Comparison of ENCODE assay signal across 8 mouse cellular contexts in genomic region chr11:75173095-75173798, GRCm38 (mm10). TPM values are rescaled to one million over a fixed set of nuclear protein-coding genes. Genes with fewer than 3 reads are reported as not detected.
DNase-seq lines count a peak whose midpoint lies in the region.

No protein-coding gene starts in this region.

- H3K9me3 ChIP-seq in megakaryocyte, embryonic 14.5 days: no peaks in the 10 kb centered on the region

- H3K4me1 ChIP-seq in megakaryocyte, embryonic 14.5 days: peaks cover 70% of the 10 kb centered on the region

- peak overlapping the region; percentile 93 for H3K4me3 ChIP-seq in megakaryocyte, embryonic 14.5 days (replicated peaks)

- H3K36me3 ChIP-seq in megakaryocyte, embryonic 14.5 days (replicated peaks; ENCODE audit: low read length): peaks cover 21% of the 10 kb centered on the region

- DNase-seq in T-cell, adult 2 months (ENCODE audit: low spot score): peak; percentile 98
- DNase-seq in cerebellum, postnatal 14 days: peak; percentile 96 to 97
- DNase-seq in gastrocnemius, adult 18-20 months (ENCODE audit: low spot score): peak; percentile 69
- peak; percentile 97 for DNase-seq in induced T-regulatory cell, adult 2 months (ENCODE audit: low read depth)
- DNase-seq in left cerebral cortex, adult 9 months (ENCODE audit: low spot score in 2 of 2): peak; percentile 93 to 96
- peak; percentile 98 for DNase-seq in right cerebral cortex, postnatal 10 days (ENCODE audit: low spot score in 2 of 2)
- peak; percentile 78 to 81 for DNase-seq in urinary bladder, postnatal 4 days (ENCODE audit: low spot score in 2 of 2)

- peaks cover 58% of the 10 kb centered on the region for H3K27me3 ChIP-seq in megakaryocyte, embryonic 14.5 days (replicated peaks)

RNA-seq across cellular contexts. Expression of gene Hic1, which starts 3.9 kb away (rescaled TPM):
- 1 to 10 TPM; 1.8 to 6.6 TPM for total RNA-seq in gastrocnemius, adult 18-20 months (2021)
- 0.41 TPM in 1 of 2 replicates, not detected in the other for polyA plus RNA-seq in megakaryocyte, embryonic 14.5 days (2012; ENCODE audit: insufficient read depth, low replicate concordance)

RNA-seq across cellular contexts. Expression of gene Ovca2, which starts 5.4 kb away (rescaled TPM):
- 1 to 10 TPM; 2.5 to 2.8 TPM for total RNA-seq in gastrocnemius, adult 18-20 months (2021)
- 1.1 and 4.0 TPM in 2 replicates for polyA plus RNA-seq in megakaryocyte, embryonic 14.5 days (2012; ENCODE audit: insufficient read depth, low replicate concordance)

RNA-seq across cellular contexts. Expression of gene Dph1, which starts 17.8 kb away (rescaled TPM):
- 1 to 10 TPM; 4.6 to 5.6 TPM for total RNA-seq in gastrocnemius, adult 18-20 months (2021)
- polyA plus RNA-seq in megakaryocyte, embryonic 14.5 days (2012; ENCODE audit: insufficient read depth, low replicate concordance): 19.5 and 24.9 TPM in 2 replicates

RNA-seq across cellular contexts. Expression of gene Rtn4rl1, which starts 20.3 kb away (rescaled TPM):
- total RNA-seq in gastrocnemius, adult 18-20 months (2021): 1 to 10 TPM in 1 of 2 experiments, under 1 TPM in 1; 0.96 to 1.1 TPM
- 0.29 TPM in 1 of 2 replicates, not detected in the other for polyA plus RNA-seq in megakaryocyte, embryonic 14.5 days (2012; ENCODE audit: insufficient read depth, low replicate concordance)

Comparison
In these comparisons a context has a peak if more than half of its experiments do, and no peak if none do; other contexts are left out.
1. Peak in every context shown above with its lines: DNase-seq and H3K4me3 ChIP-seq.